Mouse (Mus musculus) kidney, adult 8-10 months (tissue): ENCODE data around the gene Snu13.

Experiments
- DNase-seq, 2 experiments: peaks; one replicate each; pipeline ENCODE4 v3.0.0; 2022

The Snu13 gene

GRCm38 (mm10) chr15:82023965-82024635 lies 23.3 kb downstream of the Snu13 start:
- no peak for DNase-seq

- no peak for DNase-seq
These were observed 24.8 kb downstream of the Snu13 start for GRCm38 (mm10) chr15:82022535-82023088.

- DNase-seq = no peak
These were observed 28.1 kb downstream of the Snu13 start for GRCm38 (mm10) chr15:82019288-82019687.

- DNase-seq = no peak
These were observed 29.9 kb downstream of the Snu13 start for GRCm38 (mm10) chr15:82017461-82017860.

GRCm38 (mm10) chr15:82016830-82017229 lies 30.6 kb downstream of the Snu13 start:
- no peak for DNase-seq

GRCm38 (mm10) chr15:82016101-82016808 lies 31.1 kb downstream of the Snu13 start:
- peak; percentile 99 to 100 for DNase-seq

GRCm38 (mm10) chr15:82015392-82016100 lies 31.9 kb downstream of the Snu13 start:
- DNase-seq = peak; percentile 28 to 41

GRCm38 (mm10) chr15:82014745-82015391 lies 32.5 kb downstream of the Snu13 start:
- DNase-seq = no peak

- DNase-seq = no peak
These were observed 35.5 kb downstream of the Snu13 start for GRCm38 (mm10) chr15:82011947-82012346.

DNA sequence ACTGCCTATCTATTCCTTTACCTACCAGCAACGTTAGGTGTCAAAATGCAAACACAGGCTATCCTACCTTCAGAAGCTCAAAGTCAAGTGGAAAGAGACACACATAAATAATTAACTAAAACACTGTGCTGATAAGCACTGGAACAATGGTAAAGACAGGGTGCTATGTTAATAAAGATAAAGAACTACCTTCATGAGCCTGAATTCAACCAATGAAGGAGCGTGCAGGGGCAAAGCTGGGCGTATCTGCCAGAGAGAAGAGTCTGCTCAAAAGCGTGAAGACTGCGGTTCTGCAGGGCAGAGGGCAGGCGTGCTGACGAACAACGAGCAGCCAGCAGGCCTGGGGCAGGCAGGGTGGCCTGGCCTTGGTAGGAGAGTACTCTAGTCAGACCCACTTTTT lies 43.1 kb downstream of the Snu13 start:
- DNase-seq = no peak

DNA sequence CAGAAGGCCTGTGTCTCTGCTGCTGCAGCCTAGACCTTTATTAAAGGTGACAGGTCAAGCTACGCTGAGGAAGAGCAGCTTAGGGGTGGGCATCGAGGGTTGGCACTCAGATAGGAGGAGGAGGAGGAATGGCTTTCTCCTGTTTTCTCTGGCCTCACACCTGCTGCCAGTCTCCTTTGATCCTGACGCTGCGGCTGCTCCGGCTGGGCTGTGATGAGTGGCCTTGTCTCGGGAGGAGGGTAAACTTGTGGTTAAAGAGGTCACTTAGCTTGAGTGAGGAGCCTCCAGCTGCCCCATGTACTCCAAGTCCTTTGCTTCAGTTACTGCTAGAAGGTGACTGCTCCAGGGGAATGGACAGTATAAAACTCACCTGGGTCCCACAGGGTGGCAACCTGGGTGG lies 53.4 kb downstream of the Snu13 start:
- DNase-seq = no peak

DNA sequence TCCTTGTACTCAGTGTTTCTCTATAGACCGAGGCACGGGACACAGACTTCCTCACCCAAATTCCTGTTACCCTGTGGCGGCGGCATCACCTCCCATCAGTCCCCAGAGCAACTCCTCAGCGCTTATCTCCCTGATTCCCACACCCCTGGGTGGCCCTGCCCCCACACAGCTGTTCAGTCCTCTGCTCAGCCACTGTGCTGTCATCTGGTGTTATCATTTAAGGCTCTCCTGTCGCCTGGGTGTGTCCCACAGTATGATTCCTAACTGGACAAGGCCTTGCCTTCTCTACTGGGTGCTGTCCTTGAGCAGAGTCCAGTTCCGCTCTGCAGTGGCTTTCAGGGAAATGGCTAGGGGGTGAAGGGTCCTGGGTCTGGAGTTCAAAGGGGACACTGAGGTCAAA lies 56.8 kb downstream of the Snu13 start:
- no peak for DNase-seq
